In genomic region chr5:123906976-123907630, GRCm38 (mm10) we compare ENCODE assay signal across 8 mouse cellular contexts. TPM values are rescaled to one million over a fixed set of nuclear protein-coding genes. Genes with fewer than 3 reads are reported as not detected.
A peak's percentile ranks its signal among the peaks of the same experiment; 100 is the strongest.
DNase-seq lines count a peak whose midpoint lies in the region; ATAC-seq lines count a peak whose summit lies in the region.

Gene Denr (plus strand): TSS chr5:123907175.

- no peaks in the 10 kb centered on the region for H3K27me3 ChIP-seq in hindbrain, embryonic 16.5 days (replicated peaks; ENCODE audit: control insufficient read depth, insufficient read depth, low read length)

- H3K9me3 ChIP-seq in hindbrain, embryonic 16.5 days (ENCODE audit: control insufficient read depth, low read length), result no peaks in the 10 kb centered on the region

- WGBS in hindbrain, embryonic 16.5 days, result under 1% methylated on average over 61 of the region's 61 CpGs
- WGBS in macrophage (ENCODE audit: missing documents), result under 1% methylated on average over 59 of the region's 61 CpGs

- peaks cover 16% of the 10 kb centered on the region for H3K4me1 ChIP-seq in hindbrain, embryonic 16.5 days (ENCODE audit: control insufficient read depth, insufficient read depth, low read depth, low read length)

- peak within 1 kb of the TSS; percentile 99 for H3K9ac ChIP-seq in hindbrain, embryonic 16.5 days (ENCODE audit: low read depth, low read length)

- peak; percentile 96 for ATAC-seq in hindbrain, embryonic 16.5 days

- H3K27ac ChIP-seq in hindbrain, embryonic 16.5 days (ENCODE audit: low read depth, low read length), result peak within 1 kb of the TSS; percentile 86
- peak within 1 kb of the TSS; percentile 65 for H3K27ac ChIP-seq in macrophage

- peak within 1 kb of the TSS; percentile 98 for H3K4me3 ChIP-seq in hindbrain, embryonic 16.5 days (ENCODE audit: low read length)
- H3K4me3 ChIP-seq in macrophage (ENCODE audit: inconsistent target), result peak within 1 kb of the TSS; percentile 90

- DNase-seq in R1 (ENCODE audit: low read depth, low spot score), result peak; percentile 95
- peak; percentile 100 for DNase-seq in cerebellum, postnatal 25 days
- peak; percentile 97 to 99 for DNase-seq in frontal cortex, postnatal 36 days (ENCODE audit: low spot score in 2 of 2)
- peak; percentile 99 to 100 for DNase-seq in left cerebral cortex, adult 18-20 months (ENCODE audit: low spot score in 2 of 2)
- DNase-seq in right cerebral cortex, adult 18-20 months, result peak; percentile 98
- peak; percentile 100 for DNase-seq in urinary bladder, postnatal 10 days (ENCODE audit: low spot score)

- H3K79me2 ChIP-seq in macrophage (ENCODE audit: inconsistent target), result peaks cover 48% of the 10 kb centered on the region

- peaks cover 12% of the 10 kb centered on the region for H3K36me3 ChIP-seq in hindbrain, embryonic 16.5 days (ENCODE audit: control insufficient read depth, insufficient read depth, low read length)
- H3K36me3 ChIP-seq in macrophage (ENCODE audit: inconsistent target), result 0 out of 2 replicates have a peak, but pooled peaks cover 7% of the 10 kb centered on the region

- H3K4me2 ChIP-seq in hindbrain, embryonic 16.5 days (ENCODE audit: low read length), result peak within 1 kb of the TSS; percentile 97

RNA-seq across cellular contexts. Expression of gene Denr, which starts in this region (rescaled TPM):
- polyA plus RNA-seq in hindbrain, embryonic 16.5 days (2015; fragmentation: Nextera tagmentation; extraction: Ambion mirVana), result 105 and 112 TPM in 2 replicates
- total RNA-seq in left cerebral cortex, adult 18-20 months (2021), result 10 to 100 TPM; 68.1 to 74.0 TPM
- 100 to 1,000 TPM in 7 of 26 experiments, 10 to 100 TPM in 19; 12.5 to 167 (median 57.8) TPM for total RNA-seq in macrophage (2018; cell fraction: chromatin; rRNA removed)
- total RNA-seq in macrophage (2018; cell fraction: cytosol; rRNA removed), result 100 to 1,000 TPM in 1 of 26 experiments, 10 to 100 TPM in 25; 30.9 to 117 (median 66.6) TPM
- 100 to 1,000 TPM in 2 of 26 experiments, 10 to 100 TPM in 24; 13.0 to 120 (median 43.4) TPM for total RNA-seq in macrophage (2018; cell fraction: nucleus; rRNA removed)
- 32.8 to 151 TPM (median 58.4 TPM) in 3 replicates for polyA plus RNA-seq in macrophage (2018)

Comparison
In these comparisons a context has a peak if more than half of its experiments do, and no peak if none do; other contexts are left out.
1. Peak in every context shown above with its lines: DNase-seq, ATAC-seq, H3K4me3 ChIP-seq and H3K27ac ChIP-seq.